Mouse (Mus musculus): Measurements from ENCODE around the gene Arsa.

The Arsa gene

DNA sequence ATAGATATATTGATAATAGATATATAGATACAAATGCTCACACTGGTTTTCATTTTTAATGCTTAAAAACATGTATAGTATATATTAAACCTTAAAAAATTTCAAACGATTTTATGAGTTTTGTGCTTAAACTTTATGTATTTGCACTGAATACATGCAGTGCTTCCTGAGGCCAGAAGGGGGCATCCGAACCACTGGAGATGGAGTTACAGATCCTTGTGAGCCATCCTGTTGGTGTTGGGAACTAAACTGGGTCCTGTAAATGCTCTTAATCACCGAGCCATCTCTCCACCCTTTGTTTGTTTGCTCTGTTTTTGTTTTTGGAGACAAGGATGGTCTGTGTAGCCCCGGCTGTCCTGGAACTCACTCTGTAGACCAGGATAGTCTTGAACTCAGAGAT lies 17.7 kb upstream of the Arsa start:
- DNase-seq = peak; percentile 61

GRCm38 (mm10) chr15:89488611-89489117 lies 11.4 kb upstream of the Arsa start:
- peak; percentile 85 for DNase-seq

DNA sequence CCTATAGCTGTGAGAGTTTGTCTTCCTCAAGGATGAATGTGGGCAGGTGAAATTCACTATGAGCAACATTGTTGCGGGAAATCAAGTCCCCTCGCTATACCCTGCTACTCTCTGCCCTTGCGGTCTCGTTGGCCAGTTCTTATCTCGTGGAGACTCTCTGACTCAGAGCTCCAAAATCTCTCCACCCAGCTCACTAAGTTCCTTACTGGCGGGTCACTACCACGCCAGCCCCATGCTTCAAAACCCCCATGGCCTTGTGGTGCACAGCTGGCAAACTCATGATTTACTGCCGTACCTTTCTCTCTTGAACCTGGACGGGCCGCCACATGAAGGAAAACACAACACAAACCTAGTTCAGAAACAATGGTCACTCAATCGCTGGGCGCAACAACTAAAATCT lies 11.0 kb upstream of the Arsa start:
- peak; percentile 81 for DNase-seq

DNA sequence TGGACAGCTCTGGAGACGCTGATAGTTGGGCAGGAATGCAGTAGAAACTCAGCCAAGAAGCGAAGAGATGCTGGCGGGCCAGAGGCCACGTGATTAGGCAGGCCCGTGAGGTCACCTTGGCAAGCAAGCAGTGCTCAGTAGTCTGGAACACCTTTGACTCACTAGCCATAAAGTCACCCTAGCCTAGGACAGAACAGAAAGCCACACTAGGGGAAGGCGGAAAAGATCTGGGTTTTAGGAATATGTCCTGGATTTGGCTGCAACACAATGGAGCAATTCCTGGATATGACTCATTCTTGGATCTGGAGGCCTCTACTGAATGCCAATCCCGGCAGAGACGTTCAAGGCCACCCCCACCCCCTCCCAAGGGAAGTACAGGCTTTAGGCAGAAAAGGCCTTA lies 3.4 kb upstream of the Arsa start:
- peak; percentile 99 for DNase-seq

DNA sequence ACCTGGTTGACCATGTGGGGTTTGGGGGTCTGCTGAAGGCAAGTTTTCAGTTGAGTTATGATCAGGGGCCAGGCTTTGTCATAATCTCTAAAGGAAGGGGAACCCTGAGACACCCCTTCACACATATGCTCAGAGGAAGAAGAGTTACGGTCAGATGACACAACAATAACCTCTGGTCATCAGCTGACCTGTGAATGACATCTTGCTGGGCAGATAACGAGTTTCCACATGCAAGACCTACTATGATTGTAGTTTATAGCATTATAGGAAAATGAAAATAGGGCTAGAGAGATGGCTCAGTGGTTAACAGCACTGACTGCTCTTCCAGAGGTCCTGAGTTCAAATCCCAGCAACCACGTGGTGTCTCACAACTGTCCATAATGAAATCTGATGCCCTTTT lies 1.4 kb upstream of the Arsa start:
- DNase-seq = no peak

DNA sequence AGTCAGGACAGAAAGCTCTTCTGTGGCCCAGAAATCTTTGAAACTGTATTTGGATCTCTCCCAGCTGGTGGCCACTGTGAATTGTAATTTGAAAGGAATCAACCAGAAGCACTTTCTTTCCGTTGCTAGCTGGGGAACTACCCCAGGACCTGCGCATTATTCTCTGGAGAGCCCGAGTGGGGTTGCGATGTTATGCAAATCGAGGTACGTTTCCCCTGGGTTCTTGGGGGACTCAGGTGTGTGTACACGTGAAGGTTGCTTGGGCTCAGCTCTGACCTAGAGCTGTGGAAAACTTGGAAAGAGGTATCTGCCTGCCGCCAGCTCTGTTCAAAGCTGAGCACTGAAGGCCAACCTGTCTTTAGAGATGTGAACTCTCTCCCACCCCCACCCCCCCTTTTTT lies 581 bp upstream of the Arsa start:
- DNase-seq = peak; percentile 90

GRCm38 (mm10) chr15:89476475-89476815 lies 780 bp downstream of the Arsa start:
- no peak for DNase-seq

DNA sequence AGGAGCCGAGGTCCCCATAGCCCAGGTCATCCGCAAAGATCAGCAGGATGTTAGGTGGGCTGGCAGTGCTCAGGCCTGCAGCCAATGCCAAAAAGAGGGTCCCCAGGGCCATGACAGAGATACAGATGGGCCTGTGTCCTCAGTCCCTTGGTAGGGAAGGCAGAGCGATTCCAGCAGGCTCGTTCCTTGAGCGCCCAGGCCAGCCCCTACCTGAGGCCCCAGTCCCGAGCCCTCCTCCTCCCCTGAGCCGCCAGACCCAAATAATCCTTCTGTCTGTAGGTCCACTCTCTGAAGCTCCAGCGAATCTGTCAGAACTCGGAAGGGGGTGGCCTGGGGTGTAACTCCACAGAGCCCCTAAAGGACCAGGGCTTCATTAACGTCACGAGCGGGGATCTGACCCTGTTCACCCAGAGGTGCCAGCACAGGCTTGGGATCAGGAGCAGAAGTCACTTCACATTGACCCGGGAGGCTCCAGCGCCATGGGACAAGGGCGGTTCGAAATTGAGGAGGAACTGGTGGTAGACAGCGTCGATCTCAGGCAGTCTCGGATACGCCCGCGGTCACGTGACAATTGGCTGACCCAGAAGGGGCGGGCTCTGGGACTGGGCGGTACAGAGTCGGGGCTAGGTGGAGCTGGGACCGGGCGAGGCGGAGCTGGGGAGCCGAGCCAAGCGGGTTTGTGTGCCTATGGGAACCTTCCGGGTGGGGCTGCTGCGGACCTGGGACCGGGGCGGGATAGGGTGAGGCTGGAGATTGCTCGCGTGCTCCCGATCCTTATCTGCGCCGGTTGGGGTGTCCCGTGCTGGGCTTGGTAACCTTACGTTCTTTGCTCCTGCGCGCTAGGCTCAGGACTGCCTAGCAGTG lies 1.4 kb downstream of the Arsa start:
- DNase-seq = peak; percentile 100

DNA sequence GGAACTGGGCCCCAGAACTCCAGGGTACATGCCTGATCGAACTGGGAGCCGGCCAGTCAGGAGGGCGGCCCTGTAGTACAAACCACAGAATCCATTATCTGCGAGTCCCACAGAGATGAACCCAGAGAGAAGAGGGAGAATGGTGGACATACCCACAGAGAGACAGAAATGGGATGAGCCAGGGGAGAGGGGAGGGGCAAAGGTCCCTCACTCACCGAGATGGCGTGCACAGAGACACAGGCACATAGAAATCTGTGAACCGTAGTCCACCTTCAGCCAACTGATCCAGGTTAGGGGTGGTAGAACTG lies 2.0 kb downstream of the Arsa start:
- DNase-seq = peak; percentile 95

DNA sequence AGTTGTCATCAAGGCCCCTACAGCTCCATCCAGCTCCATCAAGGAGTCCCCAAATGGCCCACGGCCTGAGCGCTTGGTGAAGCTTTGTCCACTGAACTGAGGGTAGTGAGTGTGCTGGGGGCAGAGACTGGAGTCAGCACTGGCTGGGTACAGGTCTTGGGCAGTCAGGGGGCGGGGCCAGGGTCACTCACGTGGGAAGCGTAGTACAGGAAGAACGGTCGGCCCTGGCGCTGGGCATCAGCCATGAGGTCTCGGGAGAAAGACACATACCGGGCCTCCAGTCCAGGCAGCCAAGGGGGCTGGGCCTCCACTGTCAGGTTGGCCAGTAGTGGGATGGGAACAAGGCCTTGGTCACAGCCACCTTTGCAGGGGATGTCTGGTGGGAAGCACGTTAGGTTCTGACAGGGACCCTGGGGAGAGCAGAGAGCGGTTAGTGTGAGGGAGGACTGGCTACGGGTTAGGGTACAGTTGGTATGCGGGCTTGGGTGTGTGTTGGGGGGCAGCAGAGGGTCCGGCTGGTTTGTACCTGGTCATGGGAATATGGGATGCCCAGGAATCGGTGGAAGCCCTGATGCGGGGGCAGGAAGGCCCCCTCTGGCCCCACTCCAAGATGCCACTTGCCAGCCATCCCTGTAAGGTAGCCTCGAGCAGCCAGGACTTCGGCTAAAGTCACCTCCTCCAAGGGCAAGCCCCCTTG lies 2.5 kb downstream of the Arsa start:
- DNase-seq = peak; percentile 94

DNA sequence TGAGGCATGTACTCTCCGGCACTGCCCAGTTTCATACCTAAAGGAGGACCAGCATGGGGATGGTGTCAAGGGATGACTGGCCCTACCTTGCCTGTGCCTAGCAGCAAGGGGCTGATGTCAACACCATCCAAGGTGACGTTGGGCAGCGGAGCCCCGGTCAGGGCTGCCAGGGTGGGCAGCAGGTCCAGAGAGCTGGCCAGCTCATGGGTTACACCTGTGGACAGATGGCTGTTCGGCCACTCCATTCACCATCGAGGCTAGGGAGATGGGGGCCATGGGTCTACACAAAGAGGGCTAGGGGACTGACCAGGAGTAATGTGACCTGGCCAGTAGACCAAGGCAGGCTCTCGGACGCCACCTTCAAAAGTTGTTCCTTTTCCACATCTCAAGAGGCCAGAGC lies 3.3 kb downstream of the Arsa start:
- peak; percentile 94 for DNase-seq

DNA sequence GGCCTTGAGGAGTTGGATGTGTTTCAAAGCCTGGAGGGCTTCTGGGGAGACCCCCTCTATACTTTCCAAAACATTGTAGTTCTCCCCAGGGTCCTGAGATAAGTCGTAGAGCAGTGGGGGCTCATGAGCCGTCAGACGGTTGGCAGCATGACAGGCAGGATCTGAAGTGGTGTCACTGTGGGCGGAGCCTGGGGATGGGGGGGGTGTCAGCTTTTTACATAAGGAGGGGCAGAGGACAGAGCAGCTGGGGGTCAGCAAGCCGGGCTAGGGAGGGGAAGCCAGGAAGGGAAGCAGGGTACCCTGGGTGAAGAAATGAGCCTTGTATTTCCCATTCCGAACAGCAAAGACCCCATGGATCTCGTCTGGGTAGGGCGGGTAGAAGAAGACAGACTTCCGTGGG lies 3.9 kb downstream of the Arsa start:
- peak; percentile 91 for DNase-seq

DNA sequence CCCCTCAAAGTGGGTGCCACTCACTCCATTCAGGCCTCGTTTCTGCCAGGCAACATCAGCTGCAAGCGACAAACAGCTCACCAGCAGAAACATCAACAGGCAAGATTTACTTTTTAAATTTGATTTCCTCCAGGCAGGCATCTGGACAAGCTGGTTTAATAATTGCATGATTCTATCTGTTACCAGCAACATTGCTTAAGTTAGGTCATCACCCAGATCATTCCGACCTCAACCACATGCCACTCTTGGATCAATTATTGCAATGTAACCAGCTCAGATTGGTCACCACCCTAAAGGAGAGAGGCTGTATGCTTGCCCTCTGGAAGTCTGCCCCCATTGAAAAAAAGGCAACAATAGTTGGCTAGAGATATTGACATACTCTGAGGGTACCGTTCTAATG lies 5.7 kb downstream of the Arsa start:
- no peak for DNase-seq

DNA sequence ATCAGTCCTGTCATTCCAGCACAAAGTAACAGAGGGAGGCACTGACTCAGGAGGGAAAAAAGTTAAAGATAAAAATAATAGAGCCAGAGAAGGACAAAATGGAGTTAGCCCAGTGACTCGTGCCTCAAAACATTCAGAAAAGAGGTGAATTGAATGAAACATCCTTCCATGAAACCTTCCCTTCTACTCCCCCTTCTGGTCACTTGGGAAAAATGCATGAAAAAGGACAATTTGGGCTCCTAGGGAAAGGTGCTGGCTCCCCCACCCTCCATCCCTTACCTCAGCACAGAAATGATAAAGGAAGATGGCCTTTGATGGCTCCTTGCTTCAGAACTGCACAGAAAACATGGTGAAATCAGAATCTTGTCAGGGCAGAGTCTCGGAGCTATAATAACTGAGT lies 8.6 kb downstream of the Arsa start:
- DNase-seq = peak; percentile 69

- DNase-seq = peak; percentile 76
Observed at GRCm38 (mm10) chr15:89465052-89465451, 12.2 kb downstream of the Arsa start.

- DNase-seq = peak; percentile 88
Observed at GRCm38 (mm10) chr15:89463334-89464235, 13.6 kb downstream of the Arsa start.

DNA sequence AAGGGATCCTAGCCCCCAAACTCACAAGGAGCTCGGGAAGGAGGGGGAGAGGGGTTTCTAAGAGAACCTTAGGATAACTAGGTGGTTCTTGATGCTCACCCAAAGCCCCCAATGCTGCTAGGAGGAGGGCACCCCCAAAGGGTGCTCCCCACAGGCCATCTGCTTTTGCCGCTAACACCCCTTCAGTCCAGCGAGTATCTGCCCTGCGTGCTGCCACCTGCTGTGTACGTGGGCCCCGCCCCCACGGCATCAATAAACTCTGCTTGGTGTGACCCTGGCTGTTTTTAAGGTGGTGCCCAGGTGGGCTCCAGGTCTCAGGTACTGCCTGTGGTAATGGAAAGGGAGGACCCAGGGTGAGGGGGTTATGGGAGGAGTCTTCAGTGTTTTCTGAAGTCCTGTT lies 15.0 kb downstream of the Arsa start:
- DNase-seq = peak; percentile 71

- DNase-seq = peak; percentile 87
Observed at GRCm38 (mm10) chr15:89461321-89461720, 15.9 kb downstream of the Arsa start.

DNA sequence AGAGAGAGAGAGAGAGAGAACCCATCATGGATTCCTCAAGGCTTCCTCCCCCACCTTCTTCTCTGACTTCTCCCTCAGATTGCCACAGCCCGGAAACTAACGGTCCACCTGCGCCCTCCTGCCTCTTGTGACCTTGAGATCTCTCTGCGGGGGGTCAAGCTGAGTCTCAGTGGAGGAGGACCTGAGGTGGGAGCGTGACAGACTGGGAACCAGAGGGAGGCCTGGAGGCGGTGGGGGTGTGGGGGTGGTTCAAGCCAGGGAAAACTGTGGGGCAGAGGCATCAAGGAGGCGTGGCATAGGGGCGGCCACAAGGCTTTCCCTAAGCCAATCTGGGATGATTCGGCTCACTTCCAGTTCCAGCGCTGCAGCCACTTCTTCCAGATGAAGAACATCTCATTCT lies 16.9 kb downstream of the Arsa start:
- peak; percentile 77 for DNase-seq

- DNase-seq = peak; percentile 56
Observed at GRCm38 (mm10) chr15:89459821-89460220, 17.4 kb downstream of the Arsa start.

GRCm38 (mm10) chr15:89458942-89459341 lies 18.3 kb downstream of the Arsa start:
- peak; percentile 79 for DNase-seq

GRCm38 (mm10) chr15:89455642-89456041 lies 21.6 kb downstream of the Arsa start:
- peak; percentile 50 for DNase-seq

- peak; percentile 74 for DNase-seq
Observed at GRCm38 (mm10) chr15:89454857-89455256, 22.4 kb downstream of the Arsa start.

All from heart, adult 11 months (tissue).